Mouse (Mus musculus) retina, adult 2 months (tissue): ENCODE results near the gene Mcf2l.

ENCODE experiments used
- DNase-seq: peaks from one replicate; pipeline ENCODE4 v3.0.0-alpha.2; 2012; ENCODE audit warnings: low read depth, low spot score

Mcf2l gene

DNA sequence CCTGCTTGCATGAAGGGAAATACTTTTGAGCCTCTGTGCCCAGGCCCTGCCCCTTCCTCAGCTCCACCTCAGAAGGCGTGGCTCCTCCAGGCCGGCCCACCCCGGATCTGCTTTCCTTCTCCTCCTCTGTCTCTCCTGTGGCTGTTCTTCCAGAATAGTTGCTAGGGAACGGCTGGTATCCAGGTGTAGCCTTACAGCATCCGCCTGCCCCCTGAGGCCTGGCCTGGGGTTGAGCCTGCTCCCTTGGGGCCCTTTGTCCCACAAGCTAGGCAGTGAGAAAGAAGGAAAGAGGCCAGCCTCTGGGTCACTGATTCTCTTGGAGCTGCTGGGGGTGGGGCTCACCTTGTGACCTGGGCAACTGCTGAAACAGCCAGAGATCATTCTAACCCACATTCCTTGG lies 38.4 kb downstream of the Mcf2l start:
- no peak for DNase-seq

DNA sequence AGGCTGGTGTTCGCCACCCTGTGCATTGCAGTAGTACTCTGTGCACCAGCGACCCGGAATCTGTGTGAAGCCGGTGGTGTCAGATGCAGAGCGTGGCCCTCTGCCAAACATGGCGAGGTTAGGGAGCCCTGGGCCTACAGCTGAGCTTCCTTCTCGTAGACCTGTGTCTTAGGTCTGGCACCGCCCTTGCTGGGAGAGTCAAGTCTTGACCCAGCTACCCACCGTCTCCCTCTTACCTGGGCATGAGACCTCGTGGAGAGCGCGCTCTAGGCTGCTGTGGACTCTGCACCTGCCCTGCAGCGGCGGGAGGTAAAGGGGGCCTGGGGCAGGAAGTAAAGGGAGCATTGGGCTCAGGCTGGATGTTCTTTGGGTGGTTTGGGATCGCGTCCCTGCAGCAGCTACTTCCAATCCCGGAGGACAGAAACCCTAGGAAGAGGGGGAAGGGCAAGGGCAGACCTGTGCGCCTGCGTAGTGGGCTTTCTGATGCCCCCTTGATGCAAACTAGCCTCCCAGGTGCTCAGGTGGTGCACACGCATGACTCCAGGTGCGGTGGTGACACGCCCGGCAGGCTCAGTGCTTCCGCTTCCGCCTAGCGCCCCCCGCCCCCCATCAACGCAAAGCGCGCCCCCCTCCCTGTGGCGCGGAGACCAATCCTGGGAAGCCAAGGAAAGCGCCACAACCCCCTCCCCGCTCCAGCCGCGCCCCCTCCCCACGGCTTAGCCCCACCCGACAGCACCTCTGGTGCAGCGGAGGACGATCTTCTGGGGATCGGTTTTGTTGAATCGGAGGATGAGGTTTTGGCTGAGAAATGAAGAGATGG lies 41.8 kb downstream of the Mcf2l start:
- no peak for DNase-seq

DNA sequence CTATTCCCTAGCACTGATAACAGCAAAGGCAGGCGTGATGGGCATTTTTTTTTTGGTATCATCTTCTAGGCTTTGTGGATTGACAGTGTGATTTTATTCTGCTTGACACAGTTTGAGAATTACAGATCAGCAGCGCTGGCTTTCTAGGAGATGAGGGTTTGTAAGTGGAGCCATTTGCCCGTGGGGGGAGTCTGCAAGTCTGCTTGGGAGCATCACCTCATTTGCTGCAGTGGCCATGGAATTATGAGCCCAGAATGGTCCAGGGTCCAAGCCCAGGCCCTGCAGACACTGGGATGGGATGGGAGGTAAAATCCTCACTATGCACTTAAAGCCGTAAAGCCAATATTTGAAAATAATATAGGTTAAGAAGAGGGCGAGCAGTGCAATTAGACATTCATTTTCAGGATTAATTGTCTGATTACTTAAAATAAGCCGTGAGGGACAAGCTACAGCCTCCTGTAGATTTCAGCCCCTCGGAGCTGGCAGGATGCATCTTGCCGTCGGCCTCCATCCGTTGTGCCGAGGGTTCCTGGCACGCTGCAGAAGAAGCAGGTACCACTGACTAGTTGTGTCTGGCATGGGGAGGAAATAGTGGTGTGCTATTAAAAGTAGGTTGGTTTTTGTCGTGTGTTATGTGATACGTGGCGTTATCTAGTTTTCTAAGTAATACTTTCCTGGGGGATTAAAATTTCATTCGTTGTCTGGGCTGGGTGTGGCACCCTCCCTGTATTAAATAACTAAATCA lies 42.7 kb downstream of the Mcf2l start:
- no peak for DNase-seq

DNA sequence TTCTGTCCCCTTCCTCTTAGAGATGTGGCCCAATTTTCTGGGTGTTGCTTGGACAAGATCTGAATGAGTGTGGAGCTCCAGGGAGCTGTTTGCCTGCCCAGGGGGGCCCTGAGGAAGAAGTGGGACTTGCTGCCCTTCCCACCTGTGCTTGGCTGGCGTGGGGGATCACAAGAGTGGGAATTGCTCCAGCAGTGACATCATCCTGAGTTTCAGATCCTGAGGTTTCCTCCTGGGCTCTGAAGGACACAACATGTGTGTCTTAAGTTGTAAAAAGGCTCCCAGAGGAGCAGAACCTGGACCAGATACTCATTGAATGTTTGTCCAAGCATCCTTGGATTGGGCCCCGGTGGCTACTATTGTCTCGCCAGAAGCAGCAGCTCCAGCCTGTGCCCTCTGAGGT lies 43.4 kb downstream of the Mcf2l start:
- no peak for DNase-seq

GRCm38 (mm10) chr8:12917831-12918230 lies 44.2 kb downstream of the Mcf2l start:
- no peak for DNase-seq

GRCm38 (mm10) chr8:12920599-12920998 lies 47.0 kb downstream of the Mcf2l start:
- DNase-seq, result no peak

DNA sequence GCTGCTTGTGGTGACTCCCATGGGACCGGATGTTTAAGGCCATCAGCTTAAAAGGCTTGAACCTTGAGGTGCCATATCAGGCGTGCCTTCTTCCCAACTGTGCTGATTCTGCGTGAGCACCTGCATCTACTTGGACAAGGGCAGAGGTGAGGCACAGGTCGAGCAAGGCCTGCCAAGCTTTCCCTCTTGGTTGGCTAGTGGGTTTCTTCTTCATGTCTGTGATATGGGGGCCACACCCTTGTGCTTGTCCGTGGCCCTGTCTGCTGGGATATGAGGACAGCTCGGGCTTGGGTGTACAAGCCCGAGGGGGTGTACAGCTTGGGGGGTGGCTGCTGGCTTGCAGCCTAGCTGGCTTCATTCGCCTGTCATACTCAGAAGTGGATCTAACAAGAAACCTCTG lies 51.4 kb downstream of the Mcf2l start:
- no peak for DNase-seq

GRCm38 (mm10) chr8:12925941-12926381 lies 52.4 kb downstream of the Mcf2l start:
- DNase-seq, result no peak

GRCm38 (mm10) chr8:12927204-12927983 lies 53.8 kb downstream of the Mcf2l start:
- no peak for DNase-seq

DNA sequence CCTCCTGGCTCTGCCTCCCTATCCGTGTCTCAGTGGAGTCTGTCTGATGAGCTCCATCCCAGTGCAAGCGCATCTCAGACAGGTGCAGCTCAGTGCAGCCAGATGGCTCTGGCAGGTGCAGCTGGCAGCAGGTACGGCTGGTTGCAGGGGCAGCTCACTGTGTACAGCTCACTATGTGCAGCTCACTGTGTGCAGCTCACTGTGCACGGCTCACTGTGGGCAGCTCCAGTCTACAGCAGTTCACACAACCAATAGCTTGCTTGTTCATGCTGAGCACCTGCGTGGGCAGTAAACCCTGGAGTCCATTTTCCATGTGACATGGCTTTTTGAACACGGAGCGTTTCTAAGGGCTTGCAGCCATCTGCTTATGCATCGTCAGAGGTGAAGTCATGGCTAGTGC lies 54.4 kb downstream of the Mcf2l start:
- no peak for DNase-seq

- DNase-seq, result no peak
These were observed 55.3 kb downstream of the Mcf2l start for GRCm38 (mm10) chr8:12928931-12929330.

GRCm38 (mm10) chr8:12930290-12930689 lies 56.7 kb downstream of the Mcf2l start:
- DNase-seq, result no peak

GRCm38 (mm10) chr8:12931426-12931825 lies 57.8 kb downstream of the Mcf2l start:
- DNase-seq, result no peak

DNA sequence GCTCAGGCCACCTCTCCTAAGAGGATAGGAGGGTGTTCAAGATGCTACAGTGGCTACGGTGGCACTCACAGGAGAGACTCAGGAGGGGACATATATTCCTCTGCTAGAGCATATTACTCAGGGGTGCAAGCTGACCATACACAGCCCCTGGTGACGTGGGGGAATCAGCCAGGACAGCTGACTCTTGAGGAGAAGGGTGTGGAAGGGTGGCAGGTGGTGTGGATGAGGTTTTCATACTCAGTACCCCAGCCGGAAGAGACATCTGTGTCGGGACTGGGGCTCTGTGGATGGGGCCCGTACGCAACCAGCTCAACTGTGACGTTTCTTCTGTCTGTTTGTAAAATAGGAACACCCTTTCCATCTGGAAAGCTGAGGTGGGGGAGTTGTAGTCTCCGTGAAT lies 58.9 kb downstream of the Mcf2l start:
- no peak for DNase-seq

DNA sequence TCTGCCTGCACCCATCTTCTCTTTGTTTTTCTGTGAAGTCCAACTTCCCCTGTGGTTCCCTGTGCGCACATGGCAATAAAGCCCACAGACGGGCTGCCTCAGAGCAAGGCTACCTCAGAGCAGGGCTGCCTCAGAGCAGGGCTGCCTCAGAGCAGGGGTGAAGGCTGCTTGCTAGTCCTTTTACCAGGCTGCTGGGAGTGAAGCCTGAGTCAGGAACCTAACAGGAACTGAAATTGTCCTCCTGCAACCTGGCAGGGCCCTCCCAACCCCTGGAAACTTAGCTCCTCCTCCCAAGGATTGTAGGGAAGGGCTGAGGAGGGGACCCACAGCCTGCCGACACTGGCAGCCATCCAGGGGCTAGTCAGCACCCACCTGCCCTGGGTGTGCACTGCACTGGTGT lies 60.2 kb downstream of the Mcf2l start:
- DNase-seq, result no peak

- DNase-seq, result no peak
These were observed 60.9 kb downstream of the Mcf2l start for GRCm38 (mm10) chr8:12934453-12935043.

DNA sequence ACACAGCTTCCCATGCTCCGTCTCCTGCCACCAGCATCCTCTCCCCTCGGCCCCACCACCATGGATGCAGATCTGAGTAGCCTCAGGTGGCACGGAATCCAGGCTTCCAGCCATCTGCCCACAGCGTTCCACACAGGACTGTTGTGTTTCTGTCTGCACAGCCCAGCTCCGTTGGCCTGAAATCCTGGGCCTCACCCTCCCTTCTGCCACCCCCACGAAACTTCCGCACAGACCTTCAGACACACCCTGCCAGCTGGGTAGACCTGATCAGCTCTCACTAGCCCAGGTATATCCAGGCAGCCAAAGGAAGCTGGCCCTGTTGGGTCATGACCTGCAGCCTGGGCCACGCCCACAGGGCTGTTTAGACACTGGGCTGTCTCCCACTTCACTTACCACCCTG lies 66.9 kb downstream of the Mcf2l start:
- DNase-seq, result no peak

DNA sequence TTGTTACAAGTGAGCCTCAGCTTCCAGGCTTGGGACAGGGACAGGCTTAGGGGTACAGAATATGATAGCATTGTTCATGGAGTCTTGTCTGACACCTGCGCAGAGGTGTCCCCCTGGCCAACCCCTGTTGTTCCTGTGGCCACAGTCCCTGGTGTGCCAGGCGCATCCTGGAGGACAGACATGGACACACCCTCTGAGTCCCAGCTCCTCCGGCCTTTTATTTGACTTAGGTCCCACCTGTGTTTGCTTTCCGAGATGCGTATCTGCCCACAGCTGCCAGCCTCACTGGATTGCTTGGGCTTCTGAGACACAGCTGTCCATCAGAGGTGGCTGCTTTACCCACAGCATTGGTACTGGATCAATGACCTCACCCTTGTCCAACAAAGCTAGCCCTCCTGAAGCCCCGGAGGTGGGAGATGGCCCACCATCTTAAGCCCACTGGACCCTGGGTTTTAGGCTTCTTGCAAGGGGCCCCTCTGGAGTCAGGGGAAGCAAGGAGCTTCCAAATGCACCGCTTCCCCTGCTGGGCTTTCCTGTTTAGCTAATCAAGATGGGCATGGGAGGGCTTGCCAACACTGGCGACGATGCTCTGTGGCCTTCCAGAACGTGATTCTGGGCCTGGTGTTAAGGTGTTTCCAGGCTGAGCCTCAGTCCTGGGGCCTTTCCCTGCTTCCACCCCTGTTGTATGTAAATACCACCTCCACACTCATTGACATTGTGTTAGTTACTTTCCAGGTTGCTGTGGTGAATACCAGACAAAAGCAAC lies 67.7 kb downstream of the Mcf2l start:
- no peak for DNase-seq

GRCm38 (mm10) chr8:12947604-12948573 lies 74.3 kb downstream of the Mcf2l start:
- peak; percentile 77 for DNase-seq

- no peak for DNase-seq
These were observed 75.0 kb downstream of the Mcf2l start for GRCm38 (mm10) chr8:12948574-12948961.
